Mouse (Mus musculus) embryonic facial prominence, embryonic 12.5 days (tissue): ENCODE measurements around the gene Mtif3. TPM values are rescaled to one million over a fixed set of nuclear protein-coding genes. Genes with fewer than 3 reads are reported as not detected.
A peak's percentile ranks its signal among the peaks of the same experiment; 100 is the strongest.

Experiments
- ATAC-seq: fragments of 200-750 bp; cut with Nextera tagmentation; 2 replicates; pipeline ENCODE4 v1.8.0; 2017; ENCODE audit not compliant: insufficient number of reproducible peaks, insufficient read depth, low FRiP score, low TSS enrichment
- H3K27ac ChIP-seq: fragments of 300-500 bp; sonication (generic); 2 replicates; pipeline ENCODE4 v1.5.1; 2016; ENCODE audit warnings: mild to moderate bottlenecking
- H3K27me3 ChIP-seq: fragments of 300-500 bp; sonication (generic); 2 replicates; pipeline ENCODE4 v1.6.1; 2016; ENCODE audit warnings: mild to moderate bottlenecking, moderate library complexity
- H3K36me3 ChIP-seq: fragments of 300-500 bp; sonication (generic); 2 replicates; pipeline ENCODE4 v1.6.1; 2016; ENCODE audit warnings: mild to moderate bottlenecking
- H3K4me1 ChIP-seq: fragments of 300-500 bp; sonication (generic); 2 replicates; pipeline ENCODE4 v1.6.1; 2016
- H3K4me2 ChIP-seq: fragments of 300-500 bp; sonication (generic); replicated peaks from 2 replicates; pipeline ENCODE4 v1.6.1; 2016; ENCODE audit warnings: mild to moderate bottlenecking, moderate library complexity
- H3K4me3 ChIP-seq: fragments of 300-500 bp; sonication (generic); 2 replicates; pipeline ENCODE4 v1.5.1; 2016; ENCODE audit warnings: mild to moderate bottlenecking
- H3K9ac ChIP-seq: fragments of 300-500 bp; sonication (generic); 2 replicates; pipeline ENCODE4 v1.6.1; 2016; ENCODE audit warnings: mild to moderate bottlenecking, moderate library complexity
- H3K9me3 ChIP-seq: fragments of 300-500 bp; sonication (generic); 2 replicates; pipeline ENCODE4 v1.6.1; 2016; ENCODE audit warnings: mild to moderate bottlenecking, moderate library complexity
- WGBS: fragments of 180-500 bp; shearing (Covaris S2); methylation state at CpG from one replicate; pipeline ENCODE4 v1.1.7; 2016; 5-methylcytosine and 5-hydroxymethylcytosine counted together
- polyA plus RNA-seq: library from polyadenylated mRNA; unstranded; fragments of >200 nt; fragmentation: Nextera tagmentation; extraction: Ambion mirVana; gene quantifications from 2 replicates; pipeline ENCODE4 v1.2.1, GENCODE M21; 2016

Gene Mtif3
- 25.2 and 29.7 TPM in 2 replicates for polyA plus RNA-seq

DNA sequence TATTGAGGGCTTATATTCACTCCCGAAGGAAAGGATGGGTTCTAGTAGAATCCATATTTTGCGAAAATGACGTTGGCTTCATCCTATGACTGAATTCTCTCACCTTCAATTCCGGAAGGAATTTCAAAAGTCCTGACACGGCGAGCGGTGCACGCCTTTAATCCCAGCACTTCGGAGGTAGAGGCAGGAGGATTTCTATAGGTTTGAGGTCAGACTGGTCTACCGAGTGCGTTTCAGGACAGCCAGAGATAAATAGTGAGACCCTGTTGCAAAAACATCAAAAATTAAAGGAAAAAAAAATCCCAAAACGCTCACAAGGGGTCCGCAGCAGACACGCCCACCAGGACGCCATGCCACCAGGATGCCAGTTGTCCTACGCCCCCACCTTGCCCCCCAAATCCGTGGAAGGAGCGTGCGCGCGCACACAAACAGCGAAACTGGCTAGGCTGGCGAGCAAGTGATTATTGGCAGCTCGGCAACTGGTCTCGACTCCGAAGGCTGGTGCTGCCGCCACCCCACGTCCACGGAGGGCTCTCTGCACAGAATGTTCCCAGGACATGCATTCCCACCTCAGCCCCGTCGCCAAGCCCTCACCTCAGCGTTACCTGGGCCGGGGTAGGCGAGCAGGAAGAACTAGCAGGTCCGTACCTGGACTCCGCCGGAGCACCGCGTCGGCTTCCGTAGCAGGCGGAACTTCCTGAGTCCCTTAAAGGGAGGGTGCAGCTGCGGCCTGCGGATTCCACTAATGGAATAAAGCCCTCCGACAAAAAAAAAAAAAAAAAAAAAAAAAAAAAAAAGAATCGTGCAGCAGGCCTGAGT, at the start of gene Mtif3:
Gene Mtif3, minus strand, starts transcription at position 683 of the 819 bp plus-strand sequence.
- peak within 1 kb of the TSS; percentile 73 for H3K9ac ChIP-seq
- peaks cover 17% of the 10 kb centered on the region; the same call in 1 of the 2 replicates for H3K36me3 ChIP-seq
- 1% methylated on average over 46 of the region's 46 CpGs for WGBS
- H3K4me1 ChIP-seq: peaks cover 7% of the 10 kb centered on the region
- 0 out of 2 replicates have a peak, but pooled peaks have one; percentile 72 for ATAC-seq
- H3K4me3 ChIP-seq: peak within 1 kb of the TSS; percentile 63
- H3K27ac ChIP-seq: 0 out of 2 replicates have a peak within 1 kb of the TSS, but pooled peaks have one; percentile 32
- no peaks in the 10 kb centered on the region for H3K27me3 ChIP-seq
- peak within 1 kb of the TSS; percentile 54 for H3K4me2 ChIP-seq
- H3K9me3 ChIP-seq: no peaks in the 10 kb centered on the region

GRCm38 (mm10) chr5:147011333-147011732, 47.7 kb upstream of the Mtif3 start:
- no peak for ATAC-seq
- H3K27me3 ChIP-seq: no peaks in the 10 kb centered on the region
- H3K4me3 ChIP-seq: no peak overlapping the region
- H3K4me1 ChIP-seq: peaks cover 4% of the 10 kb centered on the region; the same call in 1 of the 2 replicates
- 86% methylated on average over 10 of the region's 10 CpGs for WGBS
- H3K27ac ChIP-seq: no peak overlapping the region
- H3K4me2 ChIP-seq: no peak overlapping the region
- no peaks in the 10 kb centered on the region for H3K36me3 ChIP-seq
- peaks cover 4% of the 10 kb centered on the region; the same call in 1 of the 2 replicates for H3K9me3 ChIP-seq
- H3K9ac ChIP-seq: no peak overlapping the region

GRCm38 (mm10) chr5:147003303-147003702, 39.7 kb upstream of the Mtif3 start:
- WGBS: 61% methylated on average over 1 of the region's 1 CpGs
- Histone ChIP-seq H3K4me3 (no peak overlapping the region), H3K27ac (no peak overlapping the region), H3K4me2 (no peak overlapping the region), H3K9ac (no peak overlapping the region), H3K36me3 (no peaks in the 10 kb centered on the region), H3K4me1 (no peaks in the 10 kb centered on the region), H3K27me3 (no peaks in the 10 kb centered on the region), H3K9me3 (peaks cover 7% of the 10 kb centered on the region)
- no peak for ATAC-seq

DNA sequence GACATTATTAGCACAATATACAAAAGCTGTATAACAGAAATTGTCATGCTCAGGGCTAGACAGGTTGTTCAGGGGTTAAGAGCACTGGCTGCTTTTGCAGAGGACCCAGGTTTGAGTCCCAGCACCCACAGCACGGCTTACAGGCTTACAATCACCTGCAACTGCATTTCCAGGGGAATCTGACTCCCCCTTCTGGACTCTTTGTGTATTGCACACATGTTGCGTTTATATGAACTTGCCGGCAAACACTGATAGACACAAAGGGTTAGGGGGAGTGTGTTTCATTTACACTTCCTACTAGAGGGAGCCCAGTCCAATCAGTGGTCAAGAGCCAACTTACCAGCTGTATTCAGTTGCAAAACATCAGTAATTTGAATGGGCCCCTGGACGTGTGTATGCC, 37.7 kb upstream of the Mtif3 start:
- H3K9me3 ChIP-seq: peaks cover 3% of the 10 kb centered on the region; the same call in 1 of the 2 replicates
- ATAC-seq: no peak
- 82% methylated on average over 4 of the region's 4 CpGs for WGBS

GRCm38 (mm10) chr5:146998802-146999201, 35.2 kb upstream of the Mtif3 start:
- H3K9me3 ChIP-seq: peaks cover 3% of the 10 kb centered on the region; the same call in 1 of the 2 replicates
- H3K9ac ChIP-seq: no peak overlapping the region
- H3K27ac ChIP-seq: no peak overlapping the region
- H3K27me3 ChIP-seq: no peaks in the 10 kb centered on the region
- H3K4me2 ChIP-seq: no peak overlapping the region
- H3K36me3 ChIP-seq: no peaks in the 10 kb centered on the region
- no peaks in the 10 kb centered on the region for H3K4me1 ChIP-seq
- no peak overlapping the region for H3K4me3 ChIP-seq
- ATAC-seq: no peak
- 92% methylated on average over 12 of the region's 12 CpGs for WGBS

More for the DNA sequence above, 37.7 kb upstream of the Mtif3 start:
- H3K36me3 ChIP-seq: no peaks in the 10 kb centered on the region
- no peak overlapping the region for H3K4me3 ChIP-seq
- no peaks in the 10 kb centered on the region for H3K27me3 ChIP-seq
- no peaks in the 10 kb centered on the region for H3K4me1 ChIP-seq
- H3K27ac ChIP-seq: no peak overlapping the region
- no peak overlapping the region for H3K9ac ChIP-seq
- no peak overlapping the region for H3K4me2 ChIP-seq

GRCm38 (mm10) chr5:146996812-146997211, 33.2 kb upstream of the Mtif3 start:
- Histone ChIP-seq H3K9me3 (peaks cover 3% of the 10 kb centered on the region; the same call in 1 of the 2 replicates), H3K4me1 (no peaks in the 10 kb centered on the region), H3K4me2 (no peak overlapping the region), H3K36me3 (no peaks in the 10 kb centered on the region), H3K27me3 (no peaks in the 10 kb centered on the region), H3K27ac (no peak overlapping the region), H3K9ac (no peak overlapping the region), H3K4me3 (no peak overlapping the region)
- whole genome bisulfite sequencing: 82% methylated on average over 7 of the region's 7 CpGs
- ATAC-seq: no peak

- no peaks in the 10 kb centered on the region for H3K27me3 ChIP-seq
- H3K36me3 ChIP-seq: no peaks in the 10 kb centered on the region
- no peak overlapping the region for H3K4me2 ChIP-seq
- peaks cover 3% of the 10 kb centered on the region; the same call in 1 of the 2 replicates for H3K9me3 ChIP-seq
- 78% methylated on average over 6 of the region's 6 CpGs for WGBS
- no peak overlapping the region for H3K4me3 ChIP-seq
- H3K4me1 ChIP-seq: no peaks in the 10 kb centered on the region
- no peak for ATAC-seq
- no peak overlapping the region for H3K9ac ChIP-seq
- no peak overlapping the region for H3K27ac ChIP-seq
These were observed 31.4 kb upstream of the Mtif3 start for GRCm38 (mm10) chr5:146994973-146995372.

DNA sequence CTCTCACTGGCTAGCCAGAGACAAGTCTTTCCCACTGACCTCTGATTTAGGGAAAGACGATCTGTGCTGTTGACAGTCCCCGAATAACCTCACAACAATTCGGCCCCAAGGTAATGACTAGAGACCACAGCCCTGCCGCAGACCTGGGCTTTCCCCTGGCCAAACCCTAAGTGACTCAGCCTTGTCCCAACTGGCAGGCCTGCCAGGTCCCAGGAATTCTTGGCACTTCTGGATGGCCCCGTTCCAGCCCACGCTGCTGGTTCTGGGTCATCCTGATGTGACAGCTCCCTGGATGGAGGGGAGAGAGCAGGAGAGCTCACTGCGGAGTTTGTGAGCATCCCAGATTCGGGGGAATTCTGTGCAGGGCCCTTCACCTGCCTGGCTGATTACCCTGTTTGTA, 29.9 kb upstream of the Mtif3 start:
- H3K4me1 ChIP-seq: no peaks in the 10 kb centered on the region
- H3K4me2 ChIP-seq: no peak overlapping the region
- no peak for ATAC-seq
- 70% methylated on average over 8 of the region's 8 CpGs for WGBS
- no peak overlapping the region for H3K9ac ChIP-seq
- H3K4me3 ChIP-seq: no peak overlapping the region
- no peaks in the 10 kb centered on the region for H3K36me3 ChIP-seq
- no peaks in the 10 kb centered on the region for H3K27me3 ChIP-seq
- H3K9me3 ChIP-seq: no peaks in the 10 kb centered on the region
- no peak overlapping the region for H3K27ac ChIP-seq

GRCm38 (mm10) chr5:146989051-146989450, 25.5 kb upstream of the Mtif3 start:
- ATAC-seq: no peak
- WGBS: 78% methylated on average over 5 of the region's 5 CpGs
- Histone ChIP-seq H3K27me3 (peaks cover 13% of the 10 kb centered on the region; the same call in 1 of the 2 replicates), H3K36me3 (no peaks in the 10 kb centered on the region), H3K9me3 (no peaks in the 10 kb centered on the region), H3K4me3 (no peak overlapping the region), H3K4me1 (no peaks in the 10 kb centered on the region), H3K9ac (no peak overlapping the region), H3K27ac (no peak overlapping the region), H3K4me2 (no peak overlapping the region)

- Histone ChIP-seq H3K4me3 (no peak overlapping the region), H3K4me1 (no peaks in the 10 kb centered on the region), H3K27ac (no peak overlapping the region), H3K36me3 (no peaks in the 10 kb centered on the region), H3K27me3 (peaks cover 17% of the 10 kb centered on the region; the same call in 1 of the 2 replicates), H3K9ac (no peak overlapping the region), H3K9me3 (no peaks in the 10 kb centered on the region), H3K4me2 (no peak overlapping the region)
- 87% methylated on average over 10 of the region's 10 CpGs for WGBS
- no peak for ATAC-seq
These were observed 24.0 kb upstream of the Mtif3 start for GRCm38 (mm10) chr5:146987588-146987987.

- no peak overlapping the region for H3K4me2 ChIP-seq
- peaks cover 23% of the 10 kb centered on the region; the same call in 1 of the 2 replicates for H3K27me3 ChIP-seq
- H3K36me3 ChIP-seq: no peaks in the 10 kb centered on the region
- 62% methylated on average over 21 of the region's 21 CpGs for WGBS
- no peak overlapping the region for H3K4me3 ChIP-seq
- H3K27ac ChIP-seq: no peak overlapping the region
- H3K9me3 ChIP-seq: no peaks in the 10 kb centered on the region
- no peaks in the 10 kb centered on the region for H3K4me1 ChIP-seq
- no peak for ATAC-seq
- H3K9ac ChIP-seq: no peak overlapping the region
These were observed 22.3 kb upstream of the Mtif3 start for GRCm38 (mm10) chr5:146985725-146986433.
